Mouse (Mus musculus) ES-Bruce4 (cell line): ENCODE data around the gene Ptges3.

Experiments used
- CTCF ChIP-seq: IDR thresholded peaks from one replicate; pipeline ENCODE4 v1.8.1; 2011; ENCODE audit warnings: low read depth, low read length
- EP300 ChIP-seq: IDR thresholded peaks from 2 replicates; pipeline ENCODE4 v1.6.1; 2011; ENCODE audit warnings: low read depth, low read length; ENCODE audit not compliant: insufficient read depth
- POLR2A ChIP-seq: IDR thresholded peaks from one replicate; pipeline ENCODE4 v1.8.1; 2011; ENCODE audit warnings: low read length; ENCODE audit not compliant: insufficient read depth

DNA sequence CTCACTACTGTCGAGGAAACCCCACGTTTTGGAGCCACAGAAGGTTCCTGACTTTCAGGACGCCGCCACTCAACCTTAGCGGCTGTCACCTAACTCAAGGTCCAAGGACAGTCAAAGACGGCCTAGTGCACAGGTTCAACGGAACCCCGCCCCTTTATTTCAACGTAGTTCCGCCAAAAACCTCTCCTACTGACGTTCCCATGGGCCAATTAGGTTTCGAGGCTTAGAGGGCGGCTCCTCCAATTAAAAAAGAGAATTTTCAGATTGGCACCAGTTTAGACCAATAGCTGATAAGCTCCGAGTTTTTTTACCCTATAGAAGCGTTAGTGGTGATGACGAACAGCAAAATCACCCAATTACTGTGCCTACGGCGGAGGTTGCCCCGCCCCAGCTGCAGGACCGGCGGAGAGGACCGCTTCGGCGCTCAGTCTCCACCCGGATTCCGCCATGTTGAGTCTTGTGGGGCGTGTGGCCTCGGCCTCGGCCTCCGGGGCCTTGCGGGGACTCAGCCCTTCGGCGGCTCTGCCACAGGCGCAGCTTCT lies 24.2 kb downstream of the Ptges3 start, which contains the start of gene Atp5b:
- TF ChIP-seq CTCF (no peak), EP300 (no peak), POLR2A (peak; percentile 79)
